Mouse (Mus musculus): ENCODE results near the gene Atf3.

DNA sequence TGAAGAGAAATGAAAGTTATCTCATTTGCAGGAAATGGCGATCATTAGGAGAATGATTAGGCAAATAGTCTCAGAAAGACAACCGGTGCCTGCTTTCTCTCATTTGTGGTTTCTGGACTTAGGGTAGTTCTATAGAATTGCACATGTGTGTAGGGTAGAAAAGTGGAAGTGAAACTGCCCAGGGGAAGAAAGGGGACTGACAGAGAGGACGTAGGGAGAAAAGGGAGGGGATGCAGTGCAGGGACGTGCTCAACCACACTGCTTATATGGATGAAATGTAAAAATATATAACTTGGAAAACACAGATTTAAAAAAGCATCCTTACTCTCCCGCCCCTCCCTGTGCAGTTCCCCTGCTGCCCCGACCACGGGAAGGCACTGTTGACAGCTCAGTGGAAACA lies 19.9 kb downstream of the Atf3 start:
- TF ChIP-seq CTCF (IDR thresholded peaks at IDR 0.05; ENCODE audit: low read depth, low read length) = no peak
- TF ChIP-seq POLR2A (IDR thresholded peaks at IDR 0.05; ENCODE audit: borderline replicate concordance, low read depth, low read length) = no peak
